Mouse (Mus musculus): ENCODE results near the gene Bphl. TPM values are rescaled to one million over a fixed set of nuclear protein-coding genes. Genes with fewer than 3 reads are reported as not detected.
"Not testable (repeated sequence)": the region's sequence is repeated elsewhere in the genome, so short reads cannot be mapped to it uniquely, and the experiment has no call there.

Gene Bphl
- total RNA-seq, 2 experiments from 2014 or later: 23.2 to 34.9 TPM

DNA sequence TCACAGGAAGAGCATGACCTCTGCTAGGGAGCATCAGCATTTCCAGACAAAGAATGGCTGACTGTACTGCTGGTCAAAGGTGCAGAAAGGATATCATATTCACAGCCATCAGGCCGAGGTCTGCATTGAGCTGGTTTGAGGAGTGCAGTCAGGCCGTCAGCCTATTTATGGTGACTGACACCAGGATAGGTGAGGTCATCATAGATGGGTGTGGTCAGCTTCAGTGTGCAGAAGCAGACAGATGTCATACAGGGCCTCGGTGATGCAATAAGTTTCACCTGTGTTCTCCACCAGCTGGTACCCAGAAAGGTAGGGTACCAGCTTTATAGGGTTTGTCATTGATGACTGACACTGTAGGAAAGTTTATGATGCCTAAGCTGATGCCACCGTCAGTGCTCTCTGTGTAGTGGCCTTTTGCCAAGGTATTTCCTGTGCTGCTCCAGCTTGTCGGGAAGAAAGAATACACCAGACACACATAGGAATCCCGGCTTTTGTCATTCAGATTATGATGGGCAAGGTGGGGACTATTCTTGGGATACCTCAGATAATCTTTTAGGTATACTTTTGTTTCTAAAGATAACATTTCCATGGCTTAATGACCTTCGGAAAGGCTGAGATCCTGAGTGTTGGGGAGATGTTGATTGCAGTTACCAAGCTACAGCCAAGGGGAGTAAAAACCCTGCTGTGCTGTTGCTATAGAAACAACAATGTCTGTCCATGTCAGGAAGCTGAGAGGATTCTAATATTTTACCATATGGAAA lies 49.8 kb downstream of the Bphl start:
- DNase-seq (ENCODE audit: low spot score in 2 of 2): no peak

DNA sequence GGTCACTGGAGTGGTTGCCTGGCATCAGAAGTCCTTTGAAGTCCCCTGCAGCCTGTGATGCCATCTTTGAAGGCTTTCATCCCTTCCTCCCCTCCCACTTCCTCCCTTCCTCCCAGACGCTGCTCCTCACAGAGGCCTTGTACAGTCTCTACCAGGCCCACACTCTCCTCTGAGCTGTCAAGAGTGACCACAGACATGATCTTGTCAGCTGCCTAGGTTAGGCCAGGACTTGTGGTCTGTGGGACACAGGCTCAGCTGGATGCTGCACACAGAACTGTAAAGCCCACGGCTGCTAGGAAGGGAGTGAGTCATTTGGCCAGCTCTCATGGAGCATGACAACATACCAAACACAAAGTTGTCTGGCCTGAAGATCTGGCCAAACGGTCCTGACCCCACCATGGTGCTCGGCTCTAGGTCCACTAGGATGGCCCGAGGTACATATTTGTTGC lies 50.8 kb downstream of the Bphl start:
- DNase-seq (ENCODE audit: low spot score in 2 of 2): not testable (repeated sequence)

DNA sequence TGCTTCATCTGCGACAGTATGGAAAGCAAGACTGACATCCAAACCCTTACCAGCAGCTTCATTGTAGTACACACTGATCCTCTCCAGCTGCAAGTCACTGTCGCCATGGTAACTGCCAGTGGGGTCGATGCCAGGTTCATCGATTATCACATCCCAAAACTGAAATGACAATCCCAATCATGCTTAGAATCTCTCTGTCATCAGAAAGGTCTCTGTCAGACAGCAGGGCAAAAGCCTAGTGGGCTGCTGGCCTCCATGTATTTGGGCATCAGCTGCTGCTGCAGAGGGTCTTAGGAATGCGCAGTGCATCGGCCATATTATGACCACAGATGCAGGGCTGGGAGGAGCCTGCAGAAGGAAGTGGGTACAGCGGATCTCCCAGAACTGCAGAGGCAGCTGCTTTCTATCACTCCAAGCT lies 51.5 kb downstream of the Bphl start:
- no peak for DNase-seq (ENCODE audit: low spot score in 2 of 2)

DNA sequence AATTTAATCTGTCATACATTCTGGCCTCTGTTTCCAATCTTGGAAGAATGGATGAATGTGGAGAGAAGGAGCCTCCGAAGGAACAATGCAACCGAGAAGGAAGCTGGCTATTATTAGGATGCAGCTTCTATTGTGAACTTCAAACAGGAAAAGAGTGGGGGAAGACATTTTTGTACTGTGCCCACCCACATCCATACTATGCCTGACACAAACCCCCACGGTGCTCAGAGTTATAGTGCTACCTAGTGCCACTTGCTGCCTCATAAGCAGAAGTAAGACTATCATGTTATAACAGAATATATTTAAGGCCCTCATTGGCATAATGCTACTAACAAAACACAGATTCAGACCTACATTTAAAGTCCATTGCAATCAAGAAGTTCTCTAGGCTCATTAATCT lies 52.0 kb downstream of the Bphl start:
- DNase-seq (ENCODE audit: low spot score in 2 of 2): no peak

DNA sequence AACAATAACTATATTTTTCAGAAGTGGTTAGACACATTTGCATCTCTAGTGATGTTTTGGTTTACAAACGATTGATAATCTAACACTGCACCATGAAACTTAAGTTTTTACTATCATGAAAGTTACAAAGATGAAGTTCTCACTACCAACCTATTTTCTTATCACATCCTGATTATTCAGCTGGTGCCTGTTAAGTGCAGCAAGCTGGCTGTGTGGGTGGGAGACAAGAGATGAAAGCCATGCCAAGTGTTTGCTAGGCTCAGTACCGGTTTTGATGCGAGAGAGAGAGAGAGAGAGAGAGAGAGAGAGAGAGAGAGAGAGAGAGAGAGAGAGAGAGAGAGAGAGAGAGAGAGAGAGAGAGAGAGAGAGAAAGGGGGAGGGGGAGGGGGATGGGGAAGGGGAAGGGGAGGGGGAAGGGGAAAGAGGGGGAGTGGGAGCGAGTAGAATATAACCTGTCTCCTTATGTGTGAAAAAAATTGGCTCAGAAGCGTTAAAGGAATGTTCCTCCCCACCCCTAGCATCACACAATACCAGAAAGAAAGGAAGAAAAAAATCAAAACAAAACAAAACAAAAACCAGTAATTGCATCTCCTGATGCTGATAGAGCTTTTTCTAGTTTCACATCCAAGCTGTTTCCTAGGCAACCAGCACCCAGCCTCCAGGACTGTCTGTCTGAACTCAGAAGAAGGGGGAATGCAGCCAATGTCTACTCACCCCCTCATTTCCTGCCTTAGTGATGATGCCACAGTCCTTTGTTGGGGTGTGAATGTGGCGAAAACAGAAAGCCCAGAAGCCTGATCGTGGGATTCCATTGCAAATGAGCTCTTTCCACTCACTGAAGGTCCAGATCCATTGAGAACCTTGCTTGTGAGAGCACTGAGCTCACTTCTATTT lies 58.4 kb downstream of the Bphl start:
- DNase-seq (ENCODE audit: low spot score in 2 of 2): no peak

DNA sequence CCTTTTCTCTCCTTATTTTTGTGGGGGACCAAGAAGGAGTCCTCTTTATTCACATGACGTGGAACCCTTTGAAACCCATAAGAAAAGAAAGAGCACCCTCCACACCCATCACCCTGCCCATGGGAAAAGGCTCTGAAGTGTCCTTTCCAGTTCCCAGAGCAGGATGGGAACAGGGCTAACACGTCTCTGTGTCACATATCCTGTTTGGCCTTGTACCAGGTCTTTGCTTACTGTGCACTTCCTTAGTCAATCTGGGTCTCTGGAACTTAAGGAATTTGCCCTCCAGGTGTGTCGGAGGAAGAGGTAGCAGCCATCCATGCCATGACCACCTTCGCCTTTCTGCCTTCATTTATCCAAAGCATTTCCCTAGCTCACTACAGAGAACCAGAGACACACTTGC lies 59.1 kb downstream of the Bphl start:
- no peak for DNase-seq (ENCODE audit: low spot score in 2 of 2)

DNA sequence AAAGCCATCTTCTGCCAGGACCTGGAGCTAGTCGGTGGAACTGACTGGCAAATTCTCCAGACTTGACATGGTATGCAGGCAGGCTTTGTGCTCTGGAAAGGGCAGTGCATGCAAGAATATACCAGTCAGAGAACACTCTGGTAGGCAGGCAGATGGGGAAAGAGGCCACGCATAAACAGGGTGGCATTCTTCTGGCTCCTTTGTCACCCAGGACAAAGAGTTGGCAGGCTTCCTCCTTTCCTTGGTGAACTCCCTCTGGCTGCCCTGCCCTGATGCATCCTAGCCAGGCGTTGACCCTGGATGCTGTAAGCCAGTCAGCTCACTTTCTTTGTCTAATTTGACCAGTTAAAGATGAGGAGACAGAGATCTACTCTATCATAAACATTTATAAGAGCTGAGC lies 59.7 kb downstream of the Bphl start:
- no peak for DNase-seq (ENCODE audit: low spot score in 2 of 2)

DNA sequence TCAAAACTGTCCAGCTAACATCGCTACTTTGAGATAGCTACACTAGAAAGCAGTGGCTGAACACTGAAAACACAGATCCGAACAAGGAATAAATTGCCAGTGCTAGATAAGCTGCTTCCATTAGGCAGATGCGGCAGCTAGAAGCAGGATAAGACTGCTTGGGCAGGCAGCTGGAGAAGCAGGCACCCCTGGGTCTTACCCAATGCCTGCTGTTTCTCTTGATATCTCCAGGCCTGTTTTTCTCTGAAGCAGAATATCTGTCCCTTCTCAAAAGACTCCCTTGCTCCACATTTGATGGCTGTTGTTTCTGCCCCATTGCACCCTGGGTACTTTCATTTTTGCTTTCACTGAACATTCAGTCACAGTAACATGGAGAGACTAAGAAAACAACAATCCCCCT lies 63.3 kb downstream of the Bphl start:
- no peak for DNase-seq (ENCODE audit: low spot score in 2 of 2)

DNA sequence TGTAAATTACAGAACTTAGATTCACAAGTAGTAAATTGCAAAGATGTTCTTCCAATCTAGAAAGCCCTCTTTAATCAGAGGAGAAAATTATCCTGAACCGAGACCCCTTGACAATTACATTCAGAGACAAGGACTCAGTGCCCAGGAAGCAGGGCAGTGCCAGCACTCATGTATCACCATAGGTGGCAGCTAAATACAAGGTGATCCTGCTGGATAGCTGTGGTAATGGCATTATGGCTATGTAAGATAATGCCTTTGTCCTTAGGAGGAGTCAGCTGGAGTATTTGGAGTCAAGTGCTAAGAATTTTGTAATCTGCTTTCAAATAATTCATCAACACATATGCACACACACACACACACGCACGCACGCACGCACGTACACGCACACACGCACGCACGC lies 63.9 kb downstream of the Bphl start:
- DNase-seq (ENCODE audit: low spot score in 2 of 2): no peak

DNA sequence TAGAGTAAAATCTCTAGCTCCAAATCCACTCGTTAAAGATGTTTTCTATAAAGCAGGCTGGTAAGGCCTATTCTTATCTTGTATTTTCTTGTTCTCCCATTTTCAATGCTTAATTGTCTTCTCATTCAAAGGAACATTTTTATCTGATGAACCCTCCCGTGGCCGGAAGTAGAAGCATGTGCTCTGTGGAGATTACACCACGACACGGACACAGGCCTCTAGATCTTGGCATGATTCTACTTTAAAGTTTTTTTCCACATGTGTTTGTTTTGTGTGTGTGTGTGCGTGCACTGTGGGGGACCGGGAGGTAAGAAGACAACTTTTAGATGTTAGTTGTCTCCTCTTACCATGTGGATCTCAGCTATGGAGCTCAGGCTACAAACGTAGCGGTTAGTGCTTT lies 64.5 kb downstream of the Bphl start:
- no peak for DNase-seq (ENCODE audit: low spot score in 2 of 2)

DNA sequence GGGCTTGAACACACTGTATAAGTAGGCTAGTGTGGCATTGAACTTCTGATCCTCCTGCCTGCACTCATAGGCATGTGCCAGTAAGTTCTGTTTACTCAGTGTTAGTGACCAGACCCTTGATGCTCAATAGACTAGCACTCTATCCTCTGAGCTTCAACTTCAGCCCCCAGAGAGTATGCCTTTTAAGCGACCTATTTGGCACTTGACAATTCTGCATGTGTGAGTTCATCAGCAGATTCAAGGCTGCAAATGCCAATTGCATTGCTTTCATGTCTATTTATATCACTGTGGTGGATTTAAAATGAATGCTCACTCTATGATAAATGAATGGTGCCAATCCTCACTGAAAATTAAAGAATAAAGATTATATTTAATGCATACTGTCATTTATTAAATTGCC lies 68.0 kb downstream of the Bphl start:
- DNase-seq (ENCODE audit: low spot score in 2 of 2): no peak

DNA sequence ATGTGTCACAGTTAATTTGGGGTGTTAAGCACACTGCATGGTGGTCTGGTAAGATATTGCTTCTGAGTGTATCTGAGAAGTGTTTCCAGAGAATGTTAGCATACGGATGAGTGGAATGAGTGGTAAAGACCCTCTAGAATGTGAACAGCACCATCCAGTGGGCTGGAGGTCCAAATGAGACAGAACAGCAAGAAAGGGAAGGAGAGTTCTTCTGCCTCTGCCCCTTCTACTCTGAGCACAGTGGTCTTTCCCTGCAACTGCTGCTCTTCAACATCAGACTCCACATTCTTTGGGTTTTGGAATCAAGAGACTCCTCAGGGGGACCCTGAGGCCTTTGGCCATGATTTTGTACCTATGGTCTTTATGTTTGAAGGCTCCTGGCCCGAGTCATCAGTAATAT lies 68.9 kb downstream of the Bphl start:
- no peak for DNase-seq (ENCODE audit: low spot score in 2 of 2)

DNA sequence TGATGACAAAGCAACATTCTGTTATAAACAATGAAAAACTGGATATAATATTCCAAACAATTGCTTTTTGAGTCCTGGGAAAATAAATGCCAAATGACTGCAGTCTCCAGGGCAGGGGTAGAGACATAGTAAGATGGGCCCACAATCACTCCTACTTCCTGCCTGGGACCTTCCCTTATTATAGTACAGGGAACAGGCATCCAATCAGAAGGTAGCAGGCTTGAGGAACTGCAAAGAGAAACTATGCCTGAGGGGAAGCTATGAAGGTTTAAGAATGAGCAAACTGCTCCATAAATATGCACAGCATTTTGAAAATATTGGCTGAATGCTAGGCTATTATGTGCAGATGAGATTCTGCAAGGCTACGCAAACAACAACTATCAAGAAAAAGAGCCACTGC lies 69.6 kb downstream of the Bphl start:
- no peak for DNase-seq (ENCODE audit: low spot score in 2 of 2)

DNA sequence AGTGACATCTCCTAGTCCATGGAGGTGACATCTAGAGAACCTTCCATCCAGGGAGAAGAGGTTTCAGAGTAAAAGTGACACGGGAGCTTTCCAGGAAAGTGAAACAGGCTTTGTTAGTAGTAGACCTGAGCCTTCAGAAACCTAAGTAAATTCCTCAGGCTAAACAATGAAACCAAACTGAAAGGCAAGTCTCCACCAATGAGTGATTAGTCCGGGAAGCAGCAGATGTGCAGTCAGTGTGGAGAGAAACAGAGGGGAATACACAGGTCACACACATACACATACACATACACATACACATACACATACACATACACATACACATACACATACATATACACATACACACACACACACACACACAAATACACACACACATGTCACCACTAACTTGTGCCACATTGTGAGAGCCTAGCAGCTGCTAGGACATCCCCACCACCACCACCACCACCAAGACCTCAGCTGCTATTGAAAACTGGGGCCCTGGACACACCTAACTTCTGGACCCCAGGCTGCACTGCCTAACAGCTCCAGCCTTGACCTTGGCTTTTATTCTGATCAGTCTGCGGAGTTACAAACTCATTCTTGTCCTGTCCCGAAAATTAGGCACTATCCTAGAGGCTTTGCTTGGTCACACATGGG lies 71.8 kb downstream of the Bphl start:
- DNase-seq (ENCODE audit: low spot score in 2 of 2): no peak

DNA sequence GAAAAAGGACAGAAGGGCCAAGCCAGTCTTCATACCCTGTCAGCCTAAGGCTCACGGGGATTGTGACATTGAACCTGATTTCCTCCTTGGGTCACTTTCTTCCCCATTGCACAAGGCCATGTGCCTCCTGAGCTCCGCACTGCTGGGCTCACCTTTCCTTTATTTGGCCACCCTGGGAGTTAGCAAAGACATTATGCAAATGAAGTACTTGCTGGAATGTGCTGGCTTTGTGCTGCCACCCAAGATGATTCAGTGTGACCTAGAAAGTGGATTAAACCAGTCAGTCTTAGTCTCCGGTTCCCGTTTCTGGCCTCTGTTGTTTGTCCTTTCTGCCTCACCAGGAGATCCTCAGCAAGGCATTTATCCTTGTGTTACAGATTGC lies 72.3 kb downstream of the Bphl start:
- DNase-seq (ENCODE audit: low spot score in 2 of 2): no peak

DNA sequence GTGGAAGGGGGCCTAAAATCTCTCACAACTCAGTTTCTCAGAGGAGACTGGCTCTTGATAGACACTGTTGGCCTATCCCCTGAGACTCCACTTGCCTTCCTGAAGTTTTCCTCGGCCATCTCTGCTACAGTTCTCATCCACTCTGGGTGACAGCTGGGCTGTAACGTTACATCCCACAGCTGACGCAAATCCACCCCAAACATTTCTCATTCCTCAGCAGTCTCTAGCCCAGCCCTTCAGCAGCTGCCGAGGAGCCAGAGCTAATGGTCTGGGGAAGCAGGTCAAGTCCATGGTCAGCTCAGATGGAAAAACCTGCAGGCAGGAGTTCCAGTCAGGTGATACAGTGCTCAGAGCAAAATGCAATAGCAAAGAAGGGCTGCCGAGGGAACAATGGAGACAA lies 73.6 kb downstream of the Bphl start:
- peak in 1 of 2 experiments; percentile 29 for DNase-seq (ENCODE audit: low spot score in 2 of 2)

DNA sequence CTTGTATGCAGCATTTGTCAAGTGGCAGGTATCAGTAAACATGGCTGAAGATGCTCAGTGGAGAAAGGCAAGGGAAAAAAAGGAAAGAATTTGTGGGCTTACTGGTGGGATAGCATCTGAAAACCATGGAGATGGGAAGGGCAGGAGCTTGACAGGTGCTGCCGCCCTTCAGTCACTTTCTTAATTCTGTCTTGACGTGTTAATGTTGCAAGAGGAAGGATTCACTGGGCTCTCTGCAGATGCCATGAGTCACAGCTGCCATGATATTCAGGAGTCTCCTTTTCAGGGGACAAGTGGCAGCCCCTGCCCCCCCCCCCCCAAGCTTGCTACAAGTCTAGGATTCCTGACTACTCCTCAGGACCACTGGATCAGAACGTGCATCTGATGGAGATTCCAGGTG lies 74.5 kb downstream of the Bphl start:
- no peak for DNase-seq (ENCODE audit: low spot score in 2 of 2)

DNA sequence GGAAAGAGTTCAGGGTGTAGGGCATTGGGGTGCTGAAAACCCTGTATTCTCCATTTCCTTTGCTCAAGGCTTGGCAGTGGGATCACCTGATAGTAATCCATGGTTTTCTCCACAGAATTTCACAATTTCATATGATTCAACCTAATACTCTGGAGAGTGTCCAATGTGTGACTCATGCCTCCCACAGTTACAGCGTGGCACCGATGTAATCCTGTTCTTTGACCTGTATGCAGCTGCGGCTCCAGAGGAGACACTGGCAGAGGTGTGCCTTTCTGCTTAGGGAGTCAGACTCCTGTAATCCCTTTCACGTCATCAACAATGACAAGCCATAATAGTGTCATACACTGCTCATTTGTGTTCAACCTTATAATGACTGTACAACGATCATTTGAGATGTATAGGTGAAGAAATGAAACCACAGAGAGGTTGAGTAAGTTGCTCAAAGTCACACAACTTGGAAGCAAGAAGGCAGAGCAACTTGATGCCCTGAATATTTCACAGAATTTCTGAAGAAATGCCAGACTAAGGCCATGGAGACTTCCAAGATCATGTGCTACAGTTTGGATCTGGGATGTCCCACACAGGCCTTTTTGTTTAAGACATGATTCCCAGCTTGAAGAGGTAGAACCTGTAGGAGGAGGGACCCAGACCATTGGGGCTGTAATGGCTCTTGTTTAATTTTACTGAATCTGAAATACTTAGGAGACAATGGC lies 75.1 kb downstream of the Bphl start:
- no peak for DNase-seq (ENCODE audit: low spot score in 2 of 2)

DNA sequence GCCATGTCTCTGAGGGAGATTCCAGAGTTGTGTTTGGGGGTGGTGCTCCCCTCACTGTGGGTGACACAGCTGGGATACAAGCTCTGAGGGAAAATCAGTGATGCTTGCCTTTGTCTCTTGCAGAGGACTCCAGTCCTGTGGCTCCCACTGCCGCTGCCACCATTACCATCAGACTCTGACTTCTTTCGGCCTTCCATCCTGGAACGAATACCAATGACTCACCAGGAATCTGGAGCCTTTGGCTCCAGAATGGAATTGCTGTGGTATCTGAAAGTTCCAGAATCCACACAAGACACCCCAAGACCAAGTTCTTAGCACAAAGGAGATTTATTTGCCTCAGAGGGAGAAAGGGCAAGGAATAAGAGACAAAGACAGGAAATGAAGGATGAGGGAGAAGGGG lies 75.7 kb downstream of the Bphl start:
- no peak for DNase-seq (ENCODE audit: low spot score in 2 of 2)

DNA sequence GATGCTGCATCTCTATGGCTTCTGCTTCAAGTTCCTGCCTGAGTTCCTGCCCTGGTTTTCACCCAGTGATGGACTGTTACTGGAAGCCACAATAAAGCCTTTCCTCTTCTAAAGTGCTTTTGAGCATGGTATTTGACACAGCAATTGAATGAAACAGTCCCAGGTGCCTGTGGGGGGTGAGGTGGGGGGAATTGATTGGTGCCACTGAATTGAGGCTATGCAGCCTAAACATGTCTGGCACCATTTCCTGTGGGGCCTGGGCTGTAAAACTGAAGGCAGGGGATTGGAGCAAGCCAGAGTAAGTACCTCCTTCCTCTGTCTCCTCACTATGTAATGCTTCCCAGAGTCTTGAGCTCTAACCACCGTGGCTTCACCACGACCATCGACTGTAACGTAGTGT lies 77.3 kb downstream of the Bphl start:
- DNase-seq (ENCODE audit: low spot score in 2 of 2): no peak

DNA sequence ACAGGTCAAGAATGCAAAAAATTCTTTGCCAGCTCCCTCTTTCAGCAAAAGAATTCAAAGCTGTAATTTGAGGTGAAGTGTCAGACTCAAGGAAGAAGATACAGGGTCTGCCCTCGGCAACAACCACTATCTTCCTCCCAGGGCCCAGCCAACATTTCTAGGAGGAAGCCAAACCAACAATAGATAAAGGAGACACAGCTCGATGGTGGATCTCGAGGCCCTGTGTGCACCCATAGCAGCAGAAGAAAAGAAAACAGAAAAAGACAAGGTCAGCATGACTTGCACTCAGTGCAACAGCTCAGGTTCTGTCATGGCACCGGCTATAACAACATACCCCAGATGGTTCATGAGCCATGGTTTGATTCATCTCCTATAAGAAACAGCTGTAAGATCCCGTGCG lies 79.1 kb downstream of the Bphl start:
- no peak for DNase-seq (ENCODE audit: low spot score in 2 of 2)

Measured in gastrocnemius, postnatal 4 days (tissue).